Mouse (Mus musculus) skeletal muscle tissue, adult 2 months (tissue): ENCODE results near the gene Dolk.

Experiments
- DNase-seq: peaks from one replicate; pipeline ENCODE4 v3.0.0-alpha.2; 2012; ENCODE audit warnings: low read depth, low spot score

Dolk gene

DNA sequence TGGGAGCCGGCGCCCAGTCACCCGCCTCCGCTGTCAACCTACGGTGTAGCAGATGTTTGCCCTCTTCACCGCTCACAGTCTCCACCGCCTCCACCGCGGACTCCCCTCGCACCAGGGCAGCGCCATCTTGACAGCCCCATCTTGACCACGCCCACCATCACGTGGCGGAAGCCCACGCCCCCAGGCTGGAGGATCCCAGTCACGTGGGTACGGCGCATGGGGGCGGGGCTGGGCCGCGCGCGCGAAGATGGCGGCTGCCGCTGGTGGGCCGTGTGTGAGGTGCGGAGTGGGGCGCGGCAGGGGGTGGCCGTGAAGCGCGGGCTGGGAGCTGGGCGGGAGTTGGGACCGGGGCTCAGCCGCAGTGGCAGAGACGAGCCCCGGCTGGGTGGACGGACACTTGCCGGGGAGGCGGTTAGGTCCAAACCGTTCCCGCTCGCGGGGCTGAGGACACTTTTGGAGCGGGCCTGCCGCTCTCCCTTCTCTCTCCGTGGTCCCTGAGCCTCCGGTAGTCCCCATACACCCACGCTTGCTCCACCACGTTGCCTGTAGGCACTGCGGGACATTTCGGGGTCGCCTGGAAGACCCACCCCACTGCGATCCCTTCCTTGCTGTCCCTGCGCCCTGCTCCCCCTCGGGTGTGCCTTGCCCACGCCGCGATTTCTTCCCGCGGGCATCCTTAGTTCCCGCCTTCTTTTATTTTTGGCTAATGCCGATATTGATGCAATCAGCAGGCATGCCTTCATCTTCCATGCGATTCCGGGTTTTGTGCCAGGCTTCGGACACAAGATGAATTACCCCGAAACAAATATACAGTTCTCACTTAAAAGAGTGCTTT is at the start of gene Dolk, which contains the start of gene Nup188:
TSS of gene Dolk (minus strand) at position 143 of the 835 bp plus-strand sequence.
TSS of gene Nup188 (plus strand) at position 206 of the 835 bp plus-strand sequence.
- peak; percentile 89 for DNase-seq

- no peak for DNase-seq
Measured at GRCm38 (mm10) chr2:30335324-30335723, 49.2 kb upstream of the Dolk start.

DNA sequence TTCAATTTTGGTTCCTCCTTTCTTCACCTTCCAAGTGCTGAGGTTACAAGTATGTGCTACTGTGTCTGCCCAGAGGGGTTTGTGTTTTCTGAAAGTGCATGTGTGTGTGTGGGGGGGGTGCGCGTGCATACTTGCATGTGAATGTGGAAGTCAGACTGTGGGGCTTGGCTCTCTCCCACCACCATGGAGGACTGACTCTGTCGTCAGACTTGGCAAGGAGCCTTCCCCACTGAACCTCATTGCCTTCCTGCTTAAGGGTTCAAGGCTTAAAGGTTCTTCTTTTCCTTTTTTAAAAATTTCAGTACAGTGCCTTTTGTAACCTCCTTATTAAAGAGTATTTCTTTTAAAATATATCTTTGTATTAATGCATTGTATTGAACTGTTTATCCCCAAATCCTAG is 42.7 kb upstream of the Dolk start:
- DNase-seq: no peak

GRCm38 (mm10) chr2:30327276-30327675 is 41.1 kb upstream of the Dolk start:
- no peak for DNase-seq

GRCm38 (mm10) chr2:30325296-30325695 is 39.2 kb upstream of the Dolk start:
- DNase-seq: no peak

DNA sequence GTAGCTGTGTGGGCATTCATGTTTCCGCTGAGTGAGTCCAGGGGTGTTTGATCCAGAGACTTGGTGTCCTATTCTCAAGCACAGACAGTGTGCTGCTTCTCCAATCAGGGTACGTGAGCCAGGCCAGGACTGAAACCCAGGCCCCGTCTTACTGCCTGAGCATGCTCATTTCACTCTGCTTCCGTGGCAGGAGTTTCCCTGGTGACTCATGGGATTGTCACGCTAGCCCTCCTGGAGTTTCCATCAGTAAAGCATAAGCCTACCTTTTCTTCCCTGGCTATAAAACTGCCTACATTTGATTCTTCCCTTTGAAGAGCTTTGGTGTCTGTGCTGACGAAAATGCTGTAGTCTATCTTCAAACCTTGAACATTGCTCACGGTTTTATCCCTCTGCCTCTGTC is 37.0 kb upstream of the Dolk start:
- no peak for DNase-seq

- no peak for DNase-seq
Measured at GRCm38 (mm10) chr2:30319260-30319659, 33.1 kb upstream of the Dolk start.

GRCm38 (mm10) chr2:30316955-30317354 is 30.8 kb upstream of the Dolk start:
- no peak for DNase-seq

GRCm38 (mm10) chr2:30316136-30316535 is 30.0 kb upstream of the Dolk start:
- no peak for DNase-seq

GRCm38 (mm10) chr2:30311481-30311880 is 25.3 kb upstream of the Dolk start:
- DNase-seq: no peak

DNA sequence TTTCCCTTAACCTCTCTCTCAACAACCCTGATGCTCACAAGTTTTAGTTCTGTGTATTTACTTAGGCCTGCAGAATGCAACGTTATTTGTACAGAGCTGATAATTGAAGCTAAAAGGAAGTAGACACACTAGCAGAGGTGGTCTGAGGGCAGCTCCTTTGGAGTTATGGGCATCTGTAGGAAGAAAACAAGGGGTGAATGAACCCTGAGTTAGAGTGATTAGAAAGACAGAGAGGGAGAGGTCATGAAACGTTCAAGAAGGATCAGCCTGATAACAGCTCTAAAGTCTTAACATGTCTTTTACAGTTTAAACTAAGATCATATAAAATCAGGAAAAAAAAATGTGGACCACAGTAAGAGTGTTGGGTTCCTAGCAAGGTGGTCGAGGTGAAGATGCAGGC is 23.2 kb upstream of the Dolk start:
- DNase-seq: no peak

GRCm38 (mm10) chr2:30306087-30306486 is 20.0 kb upstream of the Dolk start:
- no peak for DNase-seq

DNA sequence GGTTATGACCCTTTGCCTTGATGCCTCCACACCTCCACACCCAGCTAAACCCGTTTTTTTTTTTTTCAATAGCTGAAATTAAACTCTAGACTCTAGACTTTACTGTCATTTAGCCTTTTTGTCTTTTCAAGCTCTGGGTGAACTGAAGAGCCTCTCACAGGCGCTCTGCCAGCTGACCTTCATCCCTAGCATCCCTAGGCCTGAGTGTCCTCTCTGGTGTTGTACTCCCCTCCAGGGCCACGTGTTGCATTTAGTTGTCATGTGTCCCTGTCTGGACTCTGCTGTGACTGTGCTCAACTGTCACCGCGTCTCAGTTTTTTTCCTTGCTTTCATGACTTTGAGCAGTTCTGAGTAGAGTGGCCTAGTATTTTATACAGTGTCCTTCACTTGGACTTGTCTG is 13.8 kb upstream of the Dolk start:
- DNase-seq: no peak

- DNase-seq: no peak
Measured at GRCm38 (mm10) chr2:30299525-30299924, 13.4 kb upstream of the Dolk start.

DNA sequence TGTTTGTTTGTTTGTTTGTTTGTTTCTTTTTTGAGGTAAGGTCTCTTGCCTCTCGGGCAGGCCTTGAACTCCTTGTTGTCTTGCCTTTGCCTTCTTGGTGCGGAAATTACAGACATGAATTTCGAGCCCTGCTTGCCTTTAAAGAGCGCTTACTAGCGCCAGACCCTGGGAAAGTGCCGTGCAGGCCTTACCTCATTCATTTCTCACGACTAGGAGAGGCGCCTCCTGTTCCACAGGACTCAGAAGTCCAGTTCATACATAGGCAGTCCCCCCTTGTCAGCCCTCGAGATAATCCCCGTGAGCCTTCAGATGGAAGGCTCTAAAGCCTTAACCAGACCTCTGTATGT is 866 bp upstream of the Dolk start:
- DNase-seq: no peak

DNA sequence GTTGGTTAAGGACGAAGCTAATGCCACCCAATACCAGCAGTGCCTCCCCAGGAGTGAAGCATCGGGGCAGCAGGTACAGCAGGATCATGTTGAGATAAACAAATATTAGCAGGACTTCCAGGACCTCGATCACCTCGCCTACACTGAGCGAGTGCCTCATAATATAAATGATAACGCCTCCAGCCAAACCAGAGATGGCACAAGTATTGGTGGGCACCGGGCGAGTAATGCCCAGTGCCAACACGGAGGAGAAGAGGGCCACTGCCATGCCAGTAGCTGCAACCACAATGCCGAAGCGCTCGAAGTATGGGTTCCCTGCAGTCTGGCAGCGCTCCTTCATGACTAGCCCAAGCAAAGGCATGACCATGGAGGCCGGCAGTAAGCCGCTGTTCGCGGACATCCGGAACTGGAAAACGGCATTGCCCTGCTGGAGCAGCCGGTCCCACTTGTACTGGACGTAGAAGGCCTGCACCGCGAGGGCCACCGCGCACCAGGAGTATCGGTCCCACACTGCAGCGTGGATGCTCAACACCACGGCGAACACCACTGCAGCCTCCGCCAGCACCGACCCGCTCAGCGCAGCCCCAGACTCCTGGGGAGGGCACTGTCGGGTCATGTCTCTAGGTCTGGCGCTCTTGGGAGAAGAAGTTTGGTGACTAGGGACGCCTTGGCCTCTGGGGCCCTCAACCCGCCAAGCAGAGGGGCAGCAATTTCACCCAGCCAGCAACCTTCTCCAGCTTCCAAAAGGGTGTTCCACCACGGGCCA is 535 bp downstream of the Dolk start:
- DNase-seq: no peak

DNA sequence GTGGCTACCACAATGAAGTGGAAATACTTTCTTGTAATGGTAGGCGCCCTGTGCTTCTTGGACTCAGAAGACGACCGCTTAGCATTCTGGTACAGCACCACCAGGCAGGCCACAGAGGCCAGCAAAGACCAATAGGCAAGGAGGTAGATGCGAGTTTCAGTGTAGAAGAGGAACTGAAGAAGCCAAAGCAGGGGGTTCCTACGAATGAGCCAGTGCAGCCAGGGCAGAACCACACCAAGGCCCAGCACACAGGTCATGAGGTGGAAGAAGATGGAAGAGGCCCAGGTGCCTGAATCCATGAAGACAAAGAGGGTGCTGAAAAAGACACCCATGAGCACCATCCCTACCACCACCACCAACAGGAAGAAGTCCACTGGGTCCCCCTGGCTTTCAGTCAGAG is 1.1 kb downstream of the Dolk start:
- no peak for DNase-seq

DNA sequence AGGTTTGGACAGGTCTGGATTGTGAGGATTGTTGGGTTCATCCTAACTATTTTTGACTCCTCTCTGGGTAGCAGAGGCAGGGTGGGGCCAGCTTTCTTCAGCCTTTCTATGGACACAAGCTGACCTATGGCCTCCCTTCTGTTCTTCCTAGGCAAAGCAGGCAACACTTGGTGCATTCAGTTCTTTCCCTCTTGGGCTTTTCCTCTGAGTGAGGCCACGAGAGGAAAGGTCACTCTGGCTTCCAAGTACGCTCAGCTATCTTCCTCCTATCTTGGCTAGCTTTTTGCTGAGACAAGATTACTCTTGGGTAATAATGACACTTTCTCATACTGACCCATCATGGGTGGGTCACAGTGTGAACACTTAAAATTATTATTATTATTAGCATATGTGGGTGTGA is 2.9 kb downstream of the Dolk start:
- no peak for DNase-seq

DNA sequence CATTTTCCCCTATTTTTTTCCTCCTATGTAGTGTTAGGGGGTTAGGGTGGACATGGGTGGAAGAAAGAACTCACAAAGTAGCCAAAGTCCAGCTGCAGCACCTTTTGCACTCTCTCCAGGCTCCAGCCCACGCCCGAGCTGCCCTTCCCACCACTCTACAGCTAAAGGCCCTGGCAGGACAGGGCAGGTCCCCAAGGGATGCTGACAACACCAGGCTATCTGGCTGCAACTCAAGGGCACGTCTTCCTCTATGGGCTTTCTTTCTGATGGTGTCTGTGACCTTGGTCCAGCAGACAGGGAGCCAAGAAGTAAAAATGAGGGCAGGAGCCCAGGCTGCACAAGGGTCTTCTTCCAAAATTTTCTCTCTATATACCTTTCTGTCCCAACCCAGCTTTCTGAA is 4.5 kb downstream of the Dolk start:
- no peak for DNase-seq

DNA sequence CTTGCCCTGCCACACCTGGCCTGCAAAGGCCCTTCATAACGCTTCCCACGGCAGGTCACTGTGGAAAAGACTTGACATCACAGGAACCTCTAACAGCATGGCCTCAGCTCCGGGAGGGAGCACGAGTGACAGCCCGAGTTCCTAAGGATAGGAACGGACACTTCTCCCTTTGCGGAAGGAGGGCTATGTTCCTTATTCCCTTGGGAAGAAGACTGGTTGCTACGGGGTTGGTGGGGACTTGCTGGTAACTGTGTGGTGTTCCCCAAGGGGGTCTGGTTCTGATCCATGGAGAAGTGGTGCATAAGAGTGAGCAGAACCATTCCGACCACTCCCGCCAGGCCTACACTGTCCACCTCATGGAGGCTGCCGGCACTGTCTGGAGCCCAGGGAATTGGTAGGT is 5.4 kb downstream of the Dolk start, which contains the start of gene Gm28038:
TSS of gene Gm28038 (plus strand) at position 301 of the 400 bp plus-strand sequence.
- no peak for DNase-seq

DNA sequence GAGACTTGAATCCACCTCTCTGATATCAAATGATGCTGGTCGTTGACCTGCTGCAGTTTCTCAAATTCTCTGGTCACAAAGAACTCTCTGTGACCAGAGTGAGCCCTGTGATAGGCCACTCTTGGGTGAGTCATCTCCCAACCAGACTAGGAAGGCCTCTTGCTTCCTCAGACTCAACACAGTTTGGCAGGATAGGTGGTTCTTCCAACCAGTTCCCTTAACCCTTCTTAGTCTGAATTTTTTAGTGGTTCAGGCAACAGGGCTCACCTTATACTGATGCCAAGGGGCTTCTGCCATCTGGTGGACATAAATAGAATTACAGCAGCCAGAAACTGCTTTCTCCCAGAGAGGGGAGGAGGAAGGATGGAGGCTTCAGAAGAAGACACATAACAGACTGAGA is 16.0 kb downstream of the Dolk start:
- peak; percentile 93 for DNase-seq

- no peak for DNase-seq
Measured at GRCm38 (mm10) chr2:30269241-30269990, 16.7 kb downstream of the Dolk start.
